Comparison of ENCODE assay signal across 8 mouse cellular contexts in the genomic region with DNA sequence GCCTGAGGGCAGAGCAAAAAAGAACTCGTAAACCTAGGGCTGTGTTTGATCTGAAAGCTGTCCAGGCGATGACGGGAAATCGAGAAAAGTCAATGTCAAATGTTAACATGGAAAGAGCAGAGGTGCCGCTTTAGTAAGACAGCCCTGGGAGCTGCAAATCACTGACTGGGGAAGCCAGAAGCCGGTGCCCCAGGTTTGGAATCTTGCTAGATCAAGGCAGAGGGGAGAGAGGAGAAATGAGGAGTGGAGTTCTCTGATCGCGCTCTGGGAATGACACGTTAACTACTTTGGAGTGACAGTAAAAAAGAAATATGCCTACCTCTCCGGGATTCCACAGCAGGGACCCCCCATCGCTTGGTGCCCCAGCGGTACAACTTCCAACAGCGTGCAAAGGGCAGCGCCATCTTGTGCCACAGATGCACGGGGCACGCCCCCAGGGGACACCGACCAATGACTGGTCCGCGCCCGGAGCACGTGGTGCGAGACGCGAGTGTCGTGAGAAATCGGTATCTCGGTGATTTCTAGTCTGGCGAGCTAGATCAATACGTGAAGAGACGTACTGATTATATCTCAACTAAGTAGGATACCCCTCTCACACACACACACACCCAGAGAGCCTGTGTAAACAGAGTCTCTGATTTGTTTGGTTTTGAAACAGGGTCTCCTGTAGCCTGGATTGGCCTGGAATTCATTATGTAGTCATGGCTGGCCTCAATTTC. TPM values are rescaled to one million over a fixed set of nuclear protein-coding genes. Genes with fewer than 3 reads are reported as not detected.
DNase-seq lines count a peak whose midpoint lies in the region; ATAC-seq and TF ChIP-seq lines count a peak whose summit lies in the region.

TSS of gene Spryd4 (minus strand) at position 418 of the 719 bp plus-strand sequence.

- in situ Hi-C loops in CH12.LX (cut with MboI; ENCODE audit: low pct_ligation_motif_present, low pct_unique_long_range_greater_than_20kb, low sequenced_read_pairs), result no loop called here

- TF ChIP-seq POLR2A in CH12.LX (IDR thresholded peaks at IDR 0.05; ENCODE audit: low read depth, low read length), result peak; percentile 95

- TF ChIP-seq RAD21 in CH12.LX (IDR thresholded peaks at IDR 0.05; ENCODE audit: low read depth, low read length), result no peak

- no peaks in the 10 kb centered on the region for H3K9me3 ChIP-seq in CH12.LX (replicated peaks; ENCODE audit: low read length)
- no peaks in the 10 kb centered on the region for H3K9me3 ChIP-seq in forebrain, embryonic 12.5 days
- H3K9me3 ChIP-seq in heart, postnatal 0 days (replicated peaks; ENCODE audit: control insufficient read depth, low read length), result no peaks in the 10 kb centered on the region
- no peaks in the 10 kb centered on the region for H3K9me3 ChIP-seq in liver, embryonic 16.5 days (replicated peaks; ENCODE audit: control insufficient read depth, low read length)
- no peaks in the 10 kb centered on the region for H3K9me3 ChIP-seq in neural tube, embryonic 13.5 days

- peak within 1 kb of the TSS; percentile 85 for H3K4me2 ChIP-seq in CH12.LX (ENCODE audit: insufficient read depth, low read depth, poor library complexity, severe bottlenecking)
- H3K4me2 ChIP-seq in forebrain, embryonic 12.5 days, result peak within 1 kb of the TSS; percentile 85
- peak within 1 kb of the TSS; percentile 86 for H3K4me2 ChIP-seq in heart, postnatal 0 days (ENCODE audit: low read depth, low read length)
- peak within 1 kb of the TSS; percentile 80 for H3K4me2 ChIP-seq in liver, embryonic 16.5 days (ENCODE audit: low read depth, low read length)
- H3K4me2 ChIP-seq in neural tube, embryonic 13.5 days, result peak within 1 kb of the TSS; percentile 92

- H3K36me3 ChIP-seq in CH12.LX (replicated peaks in 1 of 2; ENCODE audit: control insufficient read depth in 1 of 2, insufficient read depth in 1 of 2, low read length in 1 of 2), result peaks cover 3 to 24% of the 10 kb centered on the region in 2 experiments
- H3K36me3 ChIP-seq in forebrain, embryonic 12.5 days (replicated peaks), result 0 out of 2 replicates have a peak, but pooled peaks cover 10% of the 10 kb centered on the region
- H3K36me3 ChIP-seq in heart, postnatal 0 days (replicated peaks; ENCODE audit: control insufficient read depth, insufficient read depth, low read length), result 0 out of 2 replicates have a peak, but pooled peaks cover 3% of the 10 kb centered on the region
- no peaks in the 10 kb centered on the region for H3K36me3 ChIP-seq in liver, embryonic 16.5 days (ENCODE audit: control insufficient read depth, insufficient read depth)
- peaks cover 4% of the 10 kb centered on the region for H3K36me3 ChIP-seq in neural tube, embryonic 13.5 days

- H3K79me2 ChIP-seq in CH12.LX (replicated peaks; ENCODE audit: control insufficient read depth, extremely low read depth, insufficient read depth, poor library complexity, severe bottlenecking), result peaks cover 16% of the 10 kb centered on the region

- peak within 1 kb of the TSS; percentile 80 to 96 (median 82) for H3K4me3 ChIP-seq in CH12.LX (replicated peaks in 1 of 3; ENCODE audit: low read depth in 2 of 3, low read length in 2 of 3, poor library complexity in 1 of 3)
- peak within 1 kb of the TSS; percentile 56 for H3K4me3 ChIP-seq in forebrain, embryonic 12.5 days (replicated peaks)
- H3K4me3 ChIP-seq in heart, postnatal 0 days (ENCODE audit: low read depth, low read length), result peak within 1 kb of the TSS; percentile 63
- peak within 1 kb of the TSS; percentile 74 for H3K4me3 ChIP-seq in liver, embryonic 16.5 days (ENCODE audit: low read depth, low read length)
- H3K4me3 ChIP-seq in neural tube, embryonic 13.5 days, result peak within 1 kb of the TSS; percentile 64

- WGBS in forebrain, embryonic 12.5 days, result under 1% methylated on average over 30 of the region's 30 CpGs
- under 1% methylated on average over 30 of the region's 30 CpGs for WGBS in heart, postnatal 0 days
- WGBS in liver, embryonic 16.5 days (ENCODE audit: insufficient replicate concordance), result under 1% methylated on average over 30 of the region's 30 CpGs
- under 1% methylated on average over 30 of the region's 30 CpGs for WGBS in neural tube, embryonic 13.5 days

- H3K4me1 ChIP-seq in CH12.LX (ENCODE audit: control insufficient read depth in 1 of 2, insufficient read depth in 2 of 2), result peaks cover 9 to 41% of the 10 kb centered on the region in 2 experiments
- H3K4me1 ChIP-seq in forebrain, embryonic 12.5 days, result peaks cover 14% of the 10 kb centered on the region
- peaks cover 10% of the 10 kb centered on the region for H3K4me1 ChIP-seq in heart, postnatal 0 days (ENCODE audit: control insufficient read depth, insufficient read depth)
- H3K4me1 ChIP-seq in liver, embryonic 16.5 days (ENCODE audit: control insufficient read depth, low read depth, low read length), result peaks cover 22% of the 10 kb centered on the region
- H3K4me1 ChIP-seq in neural tube, embryonic 13.5 days (replicated peaks), result peaks cover 23% of the 10 kb centered on the region

- dilution Hi-C loops in CH12.LX (cut with MboI; ENCODE audit: extremely low pct_ligation_motif_present, extremely low pct_unique_long_range_greater_than_20kb, low sequenced_read_pairs), result no loop called here

- peak; percentile 94 for DNase-seq in CH12.LX (ENCODE audit: extremely low read depth)
- DNase-seq in c-Kit-positive CD71-positive TER-119-negative erythroid progenitor cells, embryonic 14.5 days (ENCODE audit: low read depth), result peak; percentile 91
- DNase-seq in heart, postnatal 0 days (ENCODE audit: low spot score), result peak; percentile 89
- DNase-seq in kidney, postnatal 4 days, result peak; percentile 94 to 96
- peak; percentile 94 for DNase-seq in testis, postnatal 10 days (ENCODE audit: low spot score)

- peak; percentile 97 for ATAC-seq in forebrain, embryonic 12.5 days (ENCODE audit: low FRiP score)
- ATAC-seq in heart, postnatal 0 days (ENCODE audit: insufficient read depth, low read depth), result peak; percentile 95
- peak; percentile 94 for ATAC-seq in liver, embryonic 16.5 days (ENCODE audit: low read depth)
- ATAC-seq in neural tube, embryonic 13.5 days (ENCODE audit: low read depth), result peak; percentile 92

- TF ChIP-seq CTCF in CH12.LX (conservative IDR thresholded peaks at IDR 0.05 in 1 of 2, IDR thresholded peaks at IDR 0.05 in 1 of 2; ENCODE audit: low read depth in 2 of 2, low read length in 2 of 2), result no peak
- TF ChIP-seq CTCF in heart, postnatal 0 days (IDR thresholded peaks at IDR 0.05; ENCODE audit: low read depth), result peak; percentile 25

- peak within 1 kb of the TSS; percentile 86 for H3K9ac ChIP-seq in CH12.LX (ENCODE audit: insufficient read depth, low read depth)
- peak within 1 kb of the TSS; percentile 65 for H3K9ac ChIP-seq in forebrain, embryonic 12.5 days
- H3K9ac ChIP-seq in heart, postnatal 0 days (replicated peaks; ENCODE audit: low read depth, low read length), result peak within 1 kb of the TSS; percentile 61
- H3K9ac ChIP-seq in liver, embryonic 16.5 days (ENCODE audit: low read depth, low read length), result peak within 1 kb of the TSS; percentile 43
- H3K9ac ChIP-seq in neural tube, embryonic 13.5 days, result peak within 1 kb of the TSS; percentile 73

- TF ChIP-seq EP300 in CH12.LX (IDR thresholded peaks at IDR 0.05; ENCODE audit: low read length), result no peak
- TF ChIP-seq EP300 in heart, postnatal 0 days (IDR thresholded peaks at IDR 0.05; ENCODE audit: low read depth), result no peak

- no peak within 1 kb of the TSS for H3K27ac ChIP-seq in CH12.LX (ENCODE audit: insufficient read depth, low read depth)
- H3K27ac ChIP-seq in forebrain, embryonic 12.5 days, result no peak within 1 kb of the TSS
- peak within 1 kb of the TSS; percentile 37 for H3K27ac ChIP-seq in heart, postnatal 0 days (ENCODE audit: low read depth)
- peak within 1 kb of the TSS; percentile 67 for H3K27ac ChIP-seq in liver, embryonic 16.5 days (ENCODE audit: low read length)
- peak within 1 kb of the TSS; percentile 54 for H3K27ac ChIP-seq in neural tube, embryonic 13.5 days (replicated peaks)

- H3K27me3 ChIP-seq in CH12.LX (replicated peaks), result no peaks in the 10 kb centered on the region
- H3K27me3 ChIP-seq in forebrain, embryonic 12.5 days, result peaks cover 10% of the 10 kb centered on the region
- H3K27me3 ChIP-seq in heart, postnatal 0 days (ENCODE audit: control insufficient read depth, insufficient read depth, low read length), result no peaks in the 10 kb centered on the region
- H3K27me3 ChIP-seq in liver, embryonic 16.5 days (ENCODE audit: control insufficient read depth, insufficient read depth, low read depth, low read length), result no peaks in the 10 kb centered on the region
- H3K27me3 ChIP-seq in neural tube, embryonic 13.5 days, result peaks cover 9% of the 10 kb centered on the region

TF ChIP-seq in CH12.LX, 34 proteins besides CTCF, POLR2A, EP300 and RAD21 (continues in another document):
- TF ChIP-seq CHD2 (IDR thresholded peaks at IDR 0.05; ENCODE audit: low read length) (peak; percentile 78), SMC3 (IDR thresholded peaks at IDR 0.05; ENCODE audit: low read depth, low read length) (no peak), ELF1 (IDR thresholded peaks at IDR 0.05; ENCODE audit: low read depth, low read length) (no peak), BHLHE40 (IDR thresholded peaks at IDR 0.05; ENCODE audit: low read depth, low read length) (0 out of 2 replicates have a peak, but pooled peaks have one; percentile 19), MEF2A (IDR thresholded peaks at IDR 0.05; ENCODE audit: borderline replicate concordance, low read depth, low read length) (no peak), TCF12 (IDR thresholded peaks at IDR 0.05; ENCODE audit: low read depth, low read length) (peak; percentile 96), SIN3A (IDR thresholded peaks at IDR 0.05; ENCODE audit: low read length) (peak; percentile 73), ZKSCAN1 (IDR thresholded peaks at IDR 0.05; ENCODE audit: borderline replicate concordance, low read depth, low read length) (no peak), USF2 (conservative IDR thresholded peaks at IDR 0.05; ENCODE audit: low read depth, low read length) (peak; percentile 95), NELFE (IDR thresholded peaks at IDR 0.05; ENCODE audit: low read depth, low read length) (peak; percentile 70), MAFK (IDR thresholded peaks at IDR 0.05; ENCODE audit: insufficient replicate concordance, low read length) (no peak), POLR2AphosphoS2 (IDR thresholded peaks at IDR 0.05; ENCODE audit: low read depth, low read length) (no peak), JUN (IDR thresholded peaks at IDR 0.05; ENCODE audit: insufficient read depth, low read depth, low read length) (no peak)

RNA-seq across cellular contexts. Expression of gene Spryd4, which starts in this region (rescaled TPM):
- total RNA-seq in CH12.LX (2012; rRNA removed) (24.2 and 32.4 TPM in 2 replicates), CH12.LX (2014; rRNA removed) (48.8 and 50.2 TPM in 2 replicates)
- 38.6 and 39.2 TPM in 2 replicates for polyA plus RNA-seq in CH12.LX (2012; ENCODE audit: insufficient read length, low read depth)
- polyA plus RNA-seq in forebrain, embryonic 12.5 days (2016; fragmentation: Nextera tagmentation; extraction: Ambion mirVana), result 21.1 and 21.8 TPM in 2 replicates
- total RNA-seq in heart, postnatal 0 days (2014; rRNA removed; ENCODE audit: low replicate concordance), result 83.9 and 93.1 TPM in 2 replicates
- polyA plus RNA-seq in heart, postnatal 0 days (2015; fragmentation: Nextera tagmentation; extraction: Ambion mirVana), result 45.8 and 50.1 TPM in 2 replicates
- polyA plus RNA-seq in liver, embryonic 16.5 days (2015; fragmentation: Nextera tagmentation; extraction: Ambion mirVana), result 28.0 and 30.8 TPM in 2 replicates
- polyA plus RNA-seq in neural tube, embryonic 13.5 days (2015; fragmentation: Nextera tagmentation; extraction: Ambion mirVana), result 21.3 and 21.5 TPM in 2 replicates

Comparison
In these comparisons a context has a peak if more than half of its experiments do, and no peak if none do; other contexts are left out.
1. H3K27ac ChIP-seq: peak in heart, postnatal 0 days (single experiment), liver, embryonic 16.5 days (single experiment) and neural tube, embryonic 13.5 days (single experiment); none in CH12.LX (single experiment) and forebrain, embryonic 12.5 days (single experiment).
2. Peak in every context shown above with its lines, with median percentiles within 50 percentile points of each other: DNase-seq, H3K4me2 ChIP-seq, H3K4me3 ChIP-seq, H3K9ac ChIP-seq and ATAC-seq.